Mouse (Mus musculus) right cerebral cortex, adult 18-20 months (tissue): Measurements from ENCODE around the gene Rap1a.

Experiments
- DNase-seq: peaks from one replicate; pipeline ENCODE4 v3.0.0; 2022; ENCODE audit warnings: mixed read lengths

Rap1a gene

DNA sequence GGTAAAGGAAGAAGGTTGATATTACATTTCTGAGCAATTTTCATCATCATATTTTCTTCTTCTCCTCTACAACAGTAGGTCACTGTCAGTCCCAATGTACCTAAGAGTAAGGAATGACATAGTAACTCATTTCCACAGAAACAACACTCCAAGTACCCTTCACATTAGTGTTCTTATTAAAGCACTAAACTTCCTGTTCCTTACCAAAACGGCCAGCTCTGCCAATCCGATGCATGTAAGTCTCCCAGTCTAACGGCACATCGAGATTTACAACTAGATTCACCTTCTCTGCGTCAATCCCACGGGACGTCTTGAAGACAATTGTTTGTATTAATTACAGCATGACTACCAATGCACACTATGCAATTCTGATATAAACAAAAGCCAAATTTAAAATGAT lies 120.8 kb downstream of the Rap1a start:
- no peak for DNase-seq
